Mouse (Mus musculus): ENCODE results near the gene Rab3il1. TPM values are rescaled to one million over a fixed set of nuclear protein-coding genes. Genes with fewer than 3 reads are reported as not detected.
A peak's percentile ranks its signal among the peaks of the same experiment; 100 is the strongest.

Gene Rab3il1
- polyA plus RNA-seq (2015; fragmentation: Nextera tagmentation; extraction: Ambion mirVana) = 30.3 and 33.0 TPM in 2 replicates

DNA sequence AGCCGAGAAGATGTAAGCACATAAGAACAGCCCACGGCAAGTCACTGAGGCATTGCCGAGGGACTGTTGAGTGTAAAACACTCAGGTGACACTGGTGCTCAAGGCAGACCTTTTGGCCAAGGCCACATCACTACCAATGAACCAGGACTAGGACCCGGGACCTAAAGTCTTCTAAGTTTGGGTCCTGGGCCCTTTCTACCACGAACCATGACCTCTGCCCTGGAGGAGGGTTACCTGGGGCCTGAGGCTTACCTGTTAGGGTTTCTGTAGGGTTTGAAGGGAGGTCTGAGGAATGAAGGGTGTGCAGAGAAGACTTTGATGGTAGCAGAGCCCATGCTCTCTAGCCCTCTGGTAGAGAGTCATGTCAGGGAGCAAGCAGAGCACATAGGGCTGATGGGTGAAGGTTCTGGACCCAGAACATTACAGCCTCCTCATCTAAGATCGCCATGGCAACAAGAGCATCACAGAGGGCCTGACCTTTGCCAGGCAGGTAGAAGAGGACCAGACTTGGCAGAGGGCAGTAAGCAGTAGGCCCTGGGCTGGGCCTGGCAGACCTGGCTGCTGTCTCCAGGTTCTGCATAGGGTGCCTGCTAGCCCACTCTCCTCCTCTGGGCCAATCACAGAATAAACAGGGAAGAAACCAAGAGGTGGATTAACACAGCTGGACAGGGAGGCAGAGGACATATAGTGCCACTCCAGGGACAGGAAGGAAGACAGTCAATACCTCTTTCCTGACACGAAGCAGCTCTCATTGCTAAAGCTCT is at the start of gene Rab3il1, which contains the start of gene Best1:
Gene Rab3il1, plus strand, starts transcription at position 464 of the 764 bp plus-strand sequence.
Gene Best1, minus strand, starts transcription at position 428 of the 764 bp plus-strand sequence.
- WGBS = 68% methylated on average over 7 of the region's 7 CpGs
- no peaks in the 10 kb centered on the region for H3K9me3 ChIP-seq (ENCODE audit: control insufficient read depth, low read length)
- no peaks in the 10 kb centered on the region for H3K27me3 ChIP-seq (ENCODE audit: control insufficient read depth, insufficient read depth, low read depth, low read length)
- H3K4me3 ChIP-seq (ENCODE audit: low read length) = no peak within 1 kb of the TSS
- no peak within 1 kb of the TSS for H3K9ac ChIP-seq (ENCODE audit: low read length)
- H3K36me3 ChIP-seq (ENCODE audit: control insufficient read depth, insufficient read depth, low read length) = no peaks in the 10 kb centered on the region
- no peak for ATAC-seq (ENCODE audit: low read depth)
- H3K4me1 ChIP-seq (replicated peaks; ENCODE audit: control insufficient read depth, insufficient read depth, low read length) = no peaks in the 10 kb centered on the region
- no peak within 1 kb of the TSS for H3K27ac ChIP-seq (ENCODE audit: low read length)
- no peak within 1 kb of the TSS for H3K4me2 ChIP-seq (ENCODE audit: low read depth, low read length)

DNA sequence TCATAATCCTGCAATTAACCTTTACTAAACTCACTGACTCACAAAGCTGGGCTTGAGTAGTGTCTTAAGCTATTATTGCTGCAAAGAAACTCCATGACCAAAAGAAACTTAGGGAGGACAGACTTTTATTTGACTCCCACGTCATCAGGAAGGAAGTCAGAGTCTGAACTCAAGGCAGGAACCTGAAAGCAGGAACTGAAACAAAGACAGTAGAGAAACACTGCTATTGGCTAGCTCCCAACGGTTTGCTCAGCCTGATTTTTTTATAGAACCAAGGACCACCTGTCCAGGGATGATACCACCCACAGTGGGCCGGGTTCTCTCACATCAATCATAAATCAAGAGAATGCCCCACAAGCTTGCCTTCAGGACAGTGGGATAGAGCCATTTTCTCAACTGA is 49.1 kb upstream of the Rab3il1 start:
- H3K9me3 ChIP-seq (ENCODE audit: control insufficient read depth, low read length) = peaks cover 2% of the 10 kb centered on the region; the same call in 1 of the 2 replicates
- no peak overlapping the region for H3K4me3 ChIP-seq (ENCODE audit: low read length)
- no peak overlapping the region for H3K4me2 ChIP-seq (ENCODE audit: low read depth, low read length)
- H3K36me3 ChIP-seq (ENCODE audit: control insufficient read depth, insufficient read depth, low read length) = no peaks in the 10 kb centered on the region
- H3K27me3 ChIP-seq (ENCODE audit: control insufficient read depth, insufficient read depth, low read depth, low read length) = no peaks in the 10 kb centered on the region
- H3K4me1 ChIP-seq (replicated peaks; ENCODE audit: control insufficient read depth, insufficient read depth, low read length) = peaks cover 17% of the 10 kb centered on the region
- H3K9ac ChIP-seq (ENCODE audit: low read length) = no peak overlapping the region
- 59% methylated on average over 3 of the region's 3 CpGs for WGBS
- no peak for ATAC-seq (ENCODE audit: low read depth)
- H3K27ac ChIP-seq (ENCODE audit: low read length) = no peak overlapping the region

DNA sequence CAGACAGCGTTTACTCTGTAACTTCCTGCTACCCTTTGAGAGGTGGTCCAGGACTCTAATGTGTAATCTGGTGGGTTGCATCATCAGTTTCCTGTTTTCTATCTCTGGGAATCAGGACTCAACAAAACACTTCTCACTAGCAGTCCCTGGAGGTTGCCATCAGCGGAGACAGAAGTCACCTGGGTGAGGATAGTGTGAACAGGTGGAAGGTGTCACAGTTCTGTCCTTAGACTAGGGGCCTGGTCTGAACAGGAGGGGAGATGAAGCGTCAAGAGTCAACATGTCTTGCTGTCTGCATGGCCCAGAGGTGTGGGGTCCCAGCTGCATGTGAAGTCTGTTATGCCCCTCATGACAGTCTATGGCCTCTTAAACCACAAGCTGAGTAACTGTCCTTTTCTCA is 48.6 kb upstream of the Rab3il1 start:
- Histone ChIP-seq H3K4me3 (ENCODE audit: low read length) (no peak overlapping the region), H3K9ac (ENCODE audit: low read length) (no peak overlapping the region), H3K36me3 (ENCODE audit: control insufficient read depth, insufficient read depth, low read length) (no peaks in the 10 kb centered on the region), H3K27me3 (ENCODE audit: control insufficient read depth, insufficient read depth, low read depth, low read length) (no peaks in the 10 kb centered on the region), H3K4me1 (replicated peaks; ENCODE audit: control insufficient read depth, insufficient read depth, low read length) (peaks cover 17% of the 10 kb centered on the region), H3K27ac (ENCODE audit: low read length) (no peak overlapping the region), H3K9me3 (ENCODE audit: control insufficient read depth, low read length) (peaks cover 2% of the 10 kb centered on the region; the same call in 1 of the 2 replicates), H3K4me2 (ENCODE audit: low read depth, low read length) (no peak overlapping the region)
- ATAC-seq (ENCODE audit: low read depth) = no peak
- WGBS = 65% methylated on average over 3 of the region's 3 CpGs

DNA sequence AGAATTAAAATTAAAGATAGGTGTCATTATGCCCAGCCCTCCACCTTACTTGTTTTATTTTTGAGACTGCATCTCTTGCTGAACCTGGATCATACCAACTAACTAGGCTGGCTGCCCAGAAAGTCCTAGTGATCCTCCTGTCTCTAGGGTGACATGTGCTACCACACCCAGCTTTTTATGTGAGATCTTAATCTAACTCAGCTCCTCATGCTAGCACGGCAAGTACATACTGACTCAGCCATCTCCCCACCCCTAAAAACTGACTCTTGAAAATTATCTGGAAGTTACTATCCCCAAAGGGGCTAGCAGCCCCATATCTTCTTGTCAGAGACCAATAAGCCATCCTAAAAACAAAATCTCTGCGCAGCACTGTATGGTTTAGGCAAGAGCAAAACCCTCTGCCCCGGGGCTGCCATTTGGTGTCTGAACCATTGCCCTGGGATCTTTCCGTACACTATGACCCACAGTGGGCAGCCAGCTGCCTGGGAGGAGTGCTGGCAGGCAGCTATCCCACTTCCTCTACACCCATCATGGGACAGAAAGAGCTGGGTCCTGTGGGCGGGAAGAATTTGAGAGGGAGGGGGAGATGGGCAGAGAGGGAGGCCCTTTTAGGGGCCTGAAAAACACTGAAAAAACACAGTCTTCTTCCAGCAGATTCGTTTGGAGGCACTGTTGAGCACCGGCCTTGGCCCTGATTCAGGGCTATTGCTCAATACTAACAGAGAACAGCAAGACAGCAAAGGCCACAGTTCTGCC is 47.2 kb upstream of the Rab3il1 start:
- peak; percentile 95 for ATAC-seq (ENCODE audit: low read depth)
- WGBS = 15% methylated on average over 7 of the region's 7 CpGs
- H3K9ac ChIP-seq (ENCODE audit: low read length) = peak overlapping the region; percentile 62

DNA sequence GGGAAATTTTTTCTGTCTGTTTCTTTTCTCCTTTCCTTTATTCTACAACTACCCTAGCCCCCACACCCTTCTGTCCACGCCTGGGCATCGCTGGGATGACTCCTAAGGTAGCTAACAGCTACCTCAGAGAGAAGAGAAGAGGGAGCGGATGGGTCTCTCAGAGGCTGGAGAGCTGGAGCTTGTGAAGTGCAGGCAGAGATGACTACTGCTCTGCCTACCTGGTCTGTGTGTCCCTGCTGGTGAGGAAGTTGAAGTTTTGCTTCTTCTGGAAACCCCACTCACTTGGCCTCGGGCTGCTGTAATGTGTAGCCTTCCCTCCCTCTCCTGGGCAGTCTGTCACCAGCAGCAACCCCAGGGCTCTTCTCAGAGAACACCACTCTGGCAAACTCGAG is 46.7 kb upstream of the Rab3il1 start:
- H3K4me2 ChIP-seq (ENCODE audit: low read depth, low read length) = peak overlapping the region; percentile 52
- peak overlapping the region; percentile 96 for H3K27ac ChIP-seq (ENCODE audit: low read length)
- H3K4me1 ChIP-seq (replicated peaks; ENCODE audit: control insufficient read depth, insufficient read depth, low read length) = peaks cover 17% of the 10 kb centered on the region
- peak overlapping the region; percentile 62 for H3K9ac ChIP-seq (ENCODE audit: low read length)
- 20% methylated on average over 5 of the region's 5 CpGs for whole genome bisulfite sequencing
- peak; percentile 77 for ATAC-seq (ENCODE audit: low read depth)
- peaks cover 2% of the 10 kb centered on the region; the same call in 1 of the 2 replicates for H3K9me3 ChIP-seq (ENCODE audit: control insufficient read depth, low read length)
- no peaks in the 10 kb centered on the region for H3K36me3 ChIP-seq (ENCODE audit: control insufficient read depth, insufficient read depth, low read length)
- H3K27me3 ChIP-seq (ENCODE audit: control insufficient read depth, insufficient read depth, low read depth, low read length) = no peaks in the 10 kb centered on the region
- H3K4me3 ChIP-seq (ENCODE audit: low read length) = peak overlapping the region; percentile 36

More for the DNA sequence above, 47.2 kb upstream of the Rab3il1 start:
- H3K4me1 ChIP-seq (replicated peaks; ENCODE audit: control insufficient read depth, insufficient read depth, low read length) = peaks cover 17% of the 10 kb centered on the region
- H3K27ac ChIP-seq (ENCODE audit: low read length) = peak overlapping the region; percentile 96
- H3K9me3 ChIP-seq (ENCODE audit: control insufficient read depth, low read length) = peaks cover 2% of the 10 kb centered on the region; the same call in 1 of the 2 replicates
- H3K27me3 ChIP-seq (ENCODE audit: control insufficient read depth, insufficient read depth, low read depth, low read length) = no peaks in the 10 kb centered on the region
- peak overlapping the region; percentile 36 for H3K4me3 ChIP-seq (ENCODE audit: low read length)
- H3K4me2 ChIP-seq (ENCODE audit: low read depth, low read length) = peak overlapping the region; percentile 52
- no peaks in the 10 kb centered on the region for H3K36me3 ChIP-seq (ENCODE audit: control insufficient read depth, insufficient read depth, low read length)

DNA sequence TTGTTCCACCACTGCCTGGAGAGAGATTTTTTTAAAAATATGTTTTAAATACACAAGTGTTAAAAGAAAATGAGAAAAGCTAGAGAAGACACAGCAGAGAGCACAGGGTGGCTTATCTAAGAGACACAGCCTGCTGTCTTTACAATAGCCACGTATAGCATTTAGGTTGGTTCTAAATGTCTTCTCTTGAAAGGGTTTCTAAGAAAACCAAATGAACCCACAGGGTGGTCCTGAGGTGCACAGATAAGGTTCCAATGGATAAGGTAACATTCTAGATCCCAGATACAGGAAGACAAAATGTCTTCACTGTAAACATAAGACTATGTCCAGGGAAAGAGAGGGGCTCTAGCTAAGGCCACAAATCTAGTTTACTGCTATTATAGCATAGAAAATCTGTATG is 46.0 kb upstream of the Rab3il1 start:
- Histone ChIP-seq H3K4me3 (ENCODE audit: low read length) (no peak overlapping the region), H3K36me3 (ENCODE audit: control insufficient read depth, insufficient read depth, low read length) (no peaks in the 10 kb centered on the region), H3K9me3 (ENCODE audit: control insufficient read depth, low read length) (no peaks in the 10 kb centered on the region), H3K9ac (ENCODE audit: low read length) (no peak overlapping the region), H3K4me1 (replicated peaks; ENCODE audit: control insufficient read depth, insufficient read depth, low read length) (peaks cover 17% of the 10 kb centered on the region), H3K27me3 (ENCODE audit: control insufficient read depth, insufficient read depth, low read depth, low read length) (no peaks in the 10 kb centered on the region), H3K4me2 (ENCODE audit: low read depth, low read length) (no peak overlapping the region; the same call in 1 of the 2 replicates), H3K27ac (ENCODE audit: low read length) (peak overlapping the region; percentile 96)
- WGBS = 56% methylated on average over 1 of the region's 1 CpGs
- no peak for ATAC-seq (ENCODE audit: low read depth)

DNA sequence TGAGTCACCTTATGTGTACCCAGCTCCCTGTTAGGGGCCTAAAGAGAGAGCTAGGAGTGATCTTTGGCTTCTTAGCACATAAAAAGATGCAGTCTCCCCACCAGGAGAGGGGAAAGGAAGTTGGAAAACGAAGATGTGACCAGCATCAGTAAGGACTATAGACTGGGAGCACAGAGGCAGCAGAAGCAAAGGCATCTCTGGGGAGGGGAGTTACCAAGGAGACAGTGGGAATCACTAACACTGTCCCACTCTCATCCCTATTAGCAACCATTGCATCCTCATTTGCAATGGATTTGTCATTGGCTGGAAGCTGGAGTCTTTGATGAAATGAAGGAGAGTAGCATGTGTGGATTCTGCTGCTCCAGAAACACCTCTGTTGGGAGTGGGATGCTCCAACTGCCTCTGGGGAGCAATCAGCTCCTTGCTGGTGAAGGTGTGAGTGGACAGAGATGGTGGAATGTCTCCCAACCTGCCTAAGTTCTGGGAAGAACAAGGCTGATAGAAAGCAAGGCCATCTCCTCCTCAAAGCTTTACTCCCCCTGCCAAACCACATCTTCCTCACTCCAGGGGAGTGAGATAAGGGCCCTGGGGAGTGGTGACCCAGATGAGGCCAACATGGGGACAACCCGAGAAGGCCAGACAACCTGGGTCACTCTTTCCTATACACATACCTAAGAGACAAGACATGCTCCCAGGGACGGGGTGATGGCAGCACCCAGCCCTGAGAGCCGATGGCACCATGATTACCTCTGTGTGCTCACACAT is 44.7 kb upstream of the Rab3il1 start:
- no peak for ATAC-seq (ENCODE audit: low read depth)
- H3K4me3 ChIP-seq (ENCODE audit: low read length) = no peak overlapping the region
- H3K27ac ChIP-seq (ENCODE audit: low read length) = no peak overlapping the region
- H3K9ac ChIP-seq (ENCODE audit: low read length) = no peak overlapping the region
- peaks cover 17% of the 10 kb centered on the region for H3K4me1 ChIP-seq (replicated peaks; ENCODE audit: control insufficient read depth, insufficient read depth, low read length)
- WGBS = 72% methylated on average over 4 of the region's 4 CpGs
- no peaks in the 10 kb centered on the region for H3K9me3 ChIP-seq (ENCODE audit: control insufficient read depth, low read length)
- H3K27me3 ChIP-seq (ENCODE audit: control insufficient read depth, insufficient read depth, low read depth, low read length) = no peaks in the 10 kb centered on the region
- no peak overlapping the region for H3K4me2 ChIP-seq (ENCODE audit: low read depth, low read length)
- no peaks in the 10 kb centered on the region for H3K36me3 ChIP-seq (ENCODE audit: control insufficient read depth, insufficient read depth, low read length)

DNA sequence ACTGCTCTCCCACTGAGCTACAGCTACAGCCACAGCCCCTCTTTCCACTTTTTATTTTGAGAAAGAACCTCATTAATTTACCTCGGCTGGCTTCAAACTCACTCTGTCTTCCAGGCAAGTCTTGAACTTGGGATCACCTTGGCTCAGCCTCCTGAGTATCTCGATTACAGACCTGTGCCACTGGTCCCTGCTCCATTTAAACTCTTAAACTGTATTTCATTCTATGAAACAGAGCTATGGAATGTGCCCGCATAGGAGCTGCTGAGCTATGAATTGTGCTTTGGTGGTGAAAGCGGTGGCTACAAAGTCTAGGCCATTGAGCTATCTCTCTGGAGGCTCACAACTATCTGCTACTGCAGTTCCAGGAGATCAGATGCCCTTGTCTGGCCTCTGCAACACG is 43.5 kb upstream of the Rab3il1 start:
- WGBS = 78% methylated on average over 5 of the region's 5 CpGs
- H3K36me3 ChIP-seq (ENCODE audit: control insufficient read depth, insufficient read depth, low read length) = no peaks in the 10 kb centered on the region
- no peak overlapping the region for H3K4me2 ChIP-seq (ENCODE audit: low read depth, low read length)
- no peaks in the 10 kb centered on the region for H3K9me3 ChIP-seq (ENCODE audit: control insufficient read depth, low read length)
- ATAC-seq (ENCODE audit: low read depth) = no peak
- H3K9ac ChIP-seq (ENCODE audit: low read length) = no peak overlapping the region
- H3K27ac ChIP-seq (ENCODE audit: low read length) = no peak overlapping the region
- H3K27me3 ChIP-seq (ENCODE audit: control insufficient read depth, insufficient read depth, low read depth, low read length) = no peaks in the 10 kb centered on the region
- no peak overlapping the region for H3K4me3 ChIP-seq (ENCODE audit: low read length)
- H3K4me1 ChIP-seq (replicated peaks; ENCODE audit: control insufficient read depth, insufficient read depth, low read length) = peaks cover 17% of the 10 kb centered on the region

Data from lung, embryonic 16.5 days (tissue).